Mouse (Mus musculus) NIH3T3 (cell line): ENCODE measurements at regions not wholly inside any gene's neighbourhood (a gene's known extent, or its start where the extent isn't known, plus 50 kb on each side); places are given as distances from the start of the nearest gene placed in this dataset.

ENCODE experiments used
- DNase-seq: peaks from one replicate; pipeline ENCODE4 v3.0.0-alpha.2; 2012; ENCODE audit warnings: low read depth

- DNase-seq: no peak
Measured at GRCm38 (mm10) chr2:94590494-94590893, 152.6 kb upstream of the Api5 start.

DNA sequence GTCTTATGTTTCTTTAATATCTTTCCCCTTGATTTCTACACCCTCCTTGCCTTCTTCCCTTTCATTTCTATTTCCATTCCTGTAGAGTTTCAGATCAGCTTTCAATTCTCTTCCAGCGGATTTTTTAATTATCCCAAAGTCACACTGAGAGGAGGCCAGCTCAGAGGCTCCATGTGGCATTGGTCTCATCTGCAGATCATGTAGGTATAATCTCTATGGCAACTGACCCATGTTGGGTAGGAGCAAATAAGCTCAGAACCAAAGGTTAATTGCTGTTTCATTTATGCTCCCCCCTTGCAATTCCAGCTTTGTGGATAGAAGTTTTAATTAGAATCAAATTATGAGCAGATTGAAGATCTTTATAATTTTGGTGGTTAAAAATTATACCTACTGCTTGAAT, 149.3 kb upstream of the Api5 start:
- no peak for DNase-seq

- no peak for DNase-seq
Measured at GRCm38 (mm10) chr2:94571646-94572045, 133.7 kb upstream of the Api5 start.

DNA sequence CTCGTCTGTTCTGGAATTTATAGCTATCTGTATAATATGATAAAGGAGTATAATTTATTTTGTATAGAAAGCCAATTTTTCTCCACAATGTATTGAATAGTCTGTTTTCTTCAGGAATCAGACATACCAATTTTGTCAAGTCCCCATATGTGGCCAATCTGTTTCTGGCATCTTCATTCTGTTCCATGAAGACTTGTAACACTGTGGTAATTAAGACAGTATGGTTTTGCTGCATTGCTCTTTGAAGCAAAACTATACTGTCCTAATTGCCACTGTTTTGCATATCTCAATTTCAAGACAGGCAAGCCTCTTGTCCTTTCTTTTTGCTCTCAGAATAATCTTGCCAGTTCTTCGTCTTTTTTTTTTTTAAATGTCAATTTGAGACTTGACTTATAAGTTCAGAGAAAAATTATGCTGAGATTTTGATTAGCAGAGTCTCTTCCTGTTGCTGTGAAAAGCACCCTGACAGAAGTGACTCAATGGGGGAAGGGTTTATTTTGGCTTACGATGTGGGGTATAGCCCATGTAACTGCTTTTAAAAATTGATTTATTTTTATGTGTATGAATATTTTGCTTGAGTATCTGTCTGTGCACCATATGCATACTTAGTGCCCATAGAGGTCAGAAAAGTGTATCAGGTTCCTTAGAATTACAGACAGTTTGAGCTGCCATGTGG, 103.4 kb upstream of the Api5 start:
- no peak for DNase-seq

DNA sequence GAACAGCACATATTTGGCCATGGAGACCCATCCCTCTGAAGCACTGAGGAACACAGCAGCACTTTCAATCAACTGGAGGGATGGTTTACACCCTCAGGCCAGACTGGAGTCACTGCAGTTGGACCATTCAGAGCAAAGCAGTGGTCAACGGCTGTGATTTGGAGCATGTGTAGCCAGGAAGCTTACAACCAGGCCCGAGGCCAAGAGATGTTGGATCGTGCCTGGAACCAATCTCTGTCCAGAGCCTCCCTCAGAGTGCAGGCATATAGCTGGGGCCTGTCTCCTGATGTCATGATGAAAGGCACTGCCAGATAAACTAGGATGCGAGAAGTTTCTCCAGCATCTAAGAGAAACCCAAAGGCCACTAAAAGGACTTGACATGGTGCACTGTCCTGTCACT, 98.7 kb upstream of the Api5 start:
- no peak for DNase-seq

DNA sequence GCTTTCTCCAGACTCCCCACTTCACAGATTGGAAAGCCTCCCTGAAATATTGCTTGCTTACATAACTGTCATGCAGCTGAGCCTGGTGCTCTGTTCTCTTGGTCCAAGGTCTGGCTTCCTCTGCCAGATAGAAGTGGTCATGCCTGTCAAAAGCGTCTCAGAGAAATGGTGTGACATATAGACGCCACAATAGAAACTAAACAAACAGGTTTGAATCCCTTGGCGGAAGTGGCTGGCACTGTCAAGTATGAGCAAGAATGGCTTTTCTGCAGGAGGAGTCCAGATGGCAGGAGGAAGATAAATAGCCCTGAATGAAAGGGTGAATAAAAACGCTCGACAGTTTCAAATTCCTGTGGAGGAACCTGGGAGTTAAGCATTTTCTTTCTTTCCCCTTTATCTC, 93.2 kb upstream of the Api5 start:
- no peak for DNase-seq

DNA sequence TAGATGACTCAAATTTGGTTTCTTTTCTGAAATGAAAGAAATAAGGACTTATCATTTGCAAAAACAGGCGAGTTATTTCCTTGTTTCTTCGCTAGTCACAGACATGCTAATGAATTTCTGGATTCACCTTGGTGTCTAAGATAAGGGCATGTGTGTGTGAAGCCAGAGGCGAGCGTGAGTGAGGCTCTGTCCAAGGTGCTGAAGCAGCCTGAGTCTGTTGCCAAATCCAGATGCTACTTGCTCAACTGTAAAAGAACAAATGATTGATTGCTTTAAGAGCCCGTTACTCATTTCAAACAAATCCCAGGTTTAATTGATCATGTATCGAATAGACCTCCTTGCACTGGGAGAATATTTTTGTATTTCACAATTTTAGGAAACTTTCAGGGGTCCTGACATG, 86.6 kb upstream of the Api5 start:
- DNase-seq: peak; percentile 84

DNA sequence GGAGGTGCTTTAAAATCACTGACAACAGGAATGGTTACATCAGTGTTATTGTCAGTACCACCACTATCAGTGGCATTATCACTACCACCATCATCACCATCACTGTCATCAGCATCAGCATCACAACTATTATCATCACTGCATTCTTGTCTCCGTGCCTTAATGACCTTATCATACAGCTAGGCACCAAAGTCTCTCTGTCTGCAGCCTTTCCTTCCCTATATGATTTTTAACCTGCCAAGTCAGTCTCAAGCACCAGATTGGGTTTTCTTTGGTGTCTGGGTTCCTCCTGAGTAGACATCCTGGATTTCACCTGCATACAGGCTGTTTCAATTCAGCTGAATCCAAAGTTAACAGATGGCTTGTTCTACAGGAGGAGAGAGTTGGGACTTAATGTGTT, 78.9 kb upstream of the Api5 start:
- DNase-seq: no peak

DNA sequence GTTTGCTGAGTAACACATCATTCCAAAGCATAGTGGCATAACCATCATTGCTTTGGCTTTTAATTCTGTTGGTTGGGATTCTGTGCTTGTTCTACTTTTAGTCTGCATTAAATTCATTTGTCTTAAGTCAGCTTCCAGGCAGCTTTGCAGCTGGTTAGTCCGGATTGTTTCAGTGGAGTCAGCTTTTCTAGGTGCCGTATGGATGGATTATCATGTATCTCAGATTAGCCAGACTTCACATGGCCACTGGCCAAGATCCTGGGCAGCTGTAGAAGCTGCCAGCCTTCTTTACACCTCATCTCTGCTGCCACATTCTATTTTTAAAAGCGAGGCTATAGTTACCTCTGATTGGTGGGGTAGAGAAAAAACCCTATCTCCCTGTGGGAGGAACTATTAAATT, 74.1 kb upstream of the Api5 start:
- DNase-seq: no peak

DNA sequence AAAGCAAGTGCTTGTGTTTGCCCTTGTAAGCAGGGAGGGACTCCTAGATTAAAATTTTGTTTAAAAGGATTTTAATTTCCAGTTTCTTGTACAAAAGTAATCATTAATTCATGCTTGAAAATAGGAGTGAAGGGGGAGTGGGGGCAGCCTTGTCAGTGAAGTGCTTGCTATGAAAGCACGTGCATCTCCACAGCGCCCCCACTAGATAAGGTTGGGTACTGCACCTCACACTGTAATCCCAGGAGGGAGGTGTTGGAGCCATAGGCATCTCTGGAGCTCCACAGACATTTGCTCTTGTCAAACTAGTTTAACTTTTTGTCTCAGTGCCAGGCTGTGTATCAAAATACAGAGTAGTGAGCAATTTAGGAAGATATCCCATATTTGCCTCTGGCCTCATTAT, 62.7 kb upstream of the Api5 start:
- peak; percentile 18 for DNase-seq

DNA sequence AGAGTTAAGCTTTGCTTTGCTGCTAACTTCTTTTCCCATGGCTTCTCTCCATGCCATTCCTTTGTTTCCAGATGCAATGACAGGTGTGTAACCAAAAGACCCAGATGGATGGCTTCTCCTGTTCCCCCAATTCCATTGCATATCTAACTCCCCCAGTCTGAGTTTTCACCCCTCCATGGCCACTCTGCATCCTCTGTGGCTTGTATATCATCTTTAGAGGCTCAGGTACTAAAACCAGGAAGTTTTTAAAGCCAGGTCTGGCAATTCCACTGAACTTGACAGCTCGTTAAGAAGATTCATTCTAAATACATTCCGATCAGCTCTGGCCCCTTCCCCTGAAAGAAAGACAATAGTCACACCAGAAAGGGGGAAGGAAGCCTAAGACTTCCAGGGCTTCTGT, 60.6 kb upstream of the Api5 start:
- no peak for DNase-seq
